Mouse (Mus musculus): ENCODE results near the gene Gapdh. TPM values are rescaled to one million over a fixed set of nuclear protein-coding genes. Genes with fewer than 3 reads are reported as not detected.

Gene Gapdh
- polyA plus RNA-seq, 1 experiment from 2014 or later = 1,606 TPM

- Histone ChIP-seq H3K9ac (no peak overlapping the region), H3K27ac (replicated peaks) (peak overlapping the region; percentile 34; the same call in 1 of the 2 replicates), H3K4me3 (replicated peaks) (no peak overlapping the region), H3K36me3 (peaks cover 54% of the 10 kb centered on the region), H3K9me3 (replicated peaks) (no peaks in the 10 kb centered on the region), H3K4me2 (replicated peaks) (no peak overlapping the region), H3K4me1 (peaks cover 29% of the 10 kb centered on the region), H3K27me3 (no peaks in the 10 kb centered on the region)
- 82% methylated on average over 15 of the region's 15 CpGs for WGBS
- ATAC-seq (ENCODE audit: insufficient number of reproducible peaks, low FRiP score, low TSS enrichment, low read depth) = no peak
Measured at GRCm38 (mm10) chr6:125158944-125159492, 7.2 kb downstream of the Gapdh start.

- Histone ChIP-seq H3K27me3 (no peaks in the 10 kb centered on the region), H3K36me3 (peaks cover 60% of the 10 kb centered on the region), H3K4me1 (peaks cover 26% of the 10 kb centered on the region), H3K27ac (replicated peaks) (peak overlapping the region; percentile 72; the same call in 1 of the 2 replicates), H3K9me3 (replicated peaks) (no peaks in the 10 kb centered on the region), H3K4me3 (replicated peaks) (no peak overlapping the region), H3K4me2 (replicated peaks) (no peak overlapping the region), H3K9ac (no peak overlapping the region)
- WGBS = 46% methylated on average over 7 of the region's 7 CpGs
- ATAC-seq (ENCODE audit: insufficient number of reproducible peaks, low FRiP score, low TSS enrichment, low read depth) = peak; percentile 43
Measured at GRCm38 (mm10) chr6:125156903-125157614, 9.2 kb downstream of the Gapdh start.

DNA sequence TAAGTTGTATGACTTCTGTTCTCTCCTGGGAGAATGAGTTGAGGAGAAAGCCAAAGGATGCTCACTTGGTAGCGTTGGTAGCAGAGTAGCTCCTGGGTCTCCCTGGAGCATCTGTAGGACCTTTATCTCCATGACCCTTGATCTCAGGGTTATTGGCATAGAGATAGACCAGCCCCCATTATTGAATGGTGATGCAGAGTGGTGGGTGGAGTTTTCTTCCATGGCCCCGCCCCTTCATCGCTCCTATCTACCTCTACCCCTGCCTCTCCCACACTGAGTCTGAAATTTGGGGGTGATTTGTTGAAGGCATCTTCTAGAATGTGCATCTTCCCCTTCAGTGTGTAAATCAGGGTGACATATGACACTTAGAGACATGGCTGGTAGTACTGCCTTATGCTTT, 9.8 kb downstream of the Gapdh start:
- ATAC-seq (ENCODE audit: insufficient number of reproducible peaks, low FRiP score, low TSS enrichment, low read depth) = no peak
- WGBS = 93% methylated on average over 3 of the region's 3 CpGs
- Histone ChIP-seq H3K9ac (no peak overlapping the region), H3K27ac (replicated peaks) (no peak overlapping the region), H3K4me1 (peaks cover 23% of the 10 kb centered on the region), H3K9me3 (replicated peaks) (no peaks in the 10 kb centered on the region), H3K36me3 (peaks cover 60% of the 10 kb centered on the region), H3K27me3 (no peaks in the 10 kb centered on the region), H3K4me2 (replicated peaks) (no peak overlapping the region), H3K4me3 (replicated peaks) (no peak overlapping the region)

DNA sequence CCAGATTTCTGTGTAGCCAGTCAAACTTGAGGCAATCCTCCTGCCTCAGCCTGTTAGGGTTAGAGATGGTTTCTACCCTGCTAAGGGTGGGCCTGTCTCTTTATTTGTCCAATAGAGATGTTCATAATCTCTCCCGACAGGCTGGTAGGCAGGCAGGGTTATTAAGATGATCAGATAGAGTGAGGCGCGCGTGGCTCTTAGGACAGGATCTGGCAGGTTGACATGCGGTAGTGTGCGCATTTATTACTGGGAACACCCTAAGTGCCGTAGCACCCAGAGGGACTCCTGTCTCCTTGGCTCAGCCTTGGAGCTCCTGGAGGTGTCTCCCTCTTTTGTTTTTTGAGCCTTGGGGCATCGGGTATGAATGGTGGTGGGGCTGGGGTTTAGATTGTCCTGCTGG, 11.0 kb downstream of the Gapdh start:
- Histone ChIP-seq H3K27me3 (no peaks in the 10 kb centered on the region), H3K36me3 (peaks cover 48% of the 10 kb centered on the region), H3K9me3 (replicated peaks) (no peaks in the 10 kb centered on the region), H3K4me3 (replicated peaks) (no peak overlapping the region), H3K4me1 (peaks cover 11% of the 10 kb centered on the region), H3K27ac (replicated peaks) (no peak overlapping the region), H3K9ac (no peak overlapping the region), H3K4me2 (replicated peaks) (no peak overlapping the region)
- ATAC-seq (ENCODE audit: insufficient number of reproducible peaks, low FRiP score, low TSS enrichment, low read depth) = no peak
- 73% methylated on average over 8 of the region's 8 CpGs for WGBS

GRCm38 (mm10) chr6:125154550-125154949, 11.7 kb downstream of the Gapdh start:
- Histone ChIP-seq H3K4me1 (peaks cover 10% of the 10 kb centered on the region; the same call in 1 of the 2 replicates), H3K36me3 (peaks cover 41% of the 10 kb centered on the region), H3K27ac (replicated peaks) (no peak overlapping the region), H3K9ac (no peak overlapping the region), H3K9me3 (replicated peaks) (no peaks in the 10 kb centered on the region), H3K4me3 (replicated peaks) (no peak overlapping the region), H3K27me3 (no peaks in the 10 kb centered on the region), H3K4me2 (replicated peaks) (no peak overlapping the region)
- ATAC-seq (ENCODE audit: insufficient number of reproducible peaks, low FRiP score, low TSS enrichment, low read depth) = no peak

DNA sequence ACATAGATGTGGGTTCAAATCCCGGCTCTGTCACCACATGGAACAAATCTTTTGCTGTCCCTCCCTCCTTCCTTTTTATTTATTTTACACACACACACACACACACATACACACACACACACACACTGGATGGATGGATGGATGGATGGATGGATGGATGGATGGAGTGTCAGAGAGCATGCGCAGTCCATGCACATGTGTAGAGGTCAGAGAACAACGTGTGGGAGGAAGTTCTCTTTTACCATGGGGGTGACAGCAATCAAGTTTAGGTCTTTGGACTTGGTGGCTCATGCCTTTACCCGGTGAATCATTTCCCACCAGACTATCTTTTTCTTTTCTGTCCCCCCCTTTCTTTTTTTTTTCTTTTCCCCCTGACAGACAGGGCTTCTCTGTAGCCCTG, 12.6 kb downstream of the Gapdh start:
- no peaks in the 10 kb centered on the region for H3K9me3 ChIP-seq (replicated peaks)
- no peaks in the 10 kb centered on the region for H3K27me3 ChIP-seq
- no peak overlapping the region for H3K4me3 ChIP-seq (replicated peaks)
- no peak overlapping the region for H3K4me2 ChIP-seq (replicated peaks)
- ATAC-seq (ENCODE audit: insufficient number of reproducible peaks, low FRiP score, low TSS enrichment, low read depth) = no peak
- H3K36me3 ChIP-seq = peaks cover 33% of the 10 kb centered on the region
- H3K27ac ChIP-seq (replicated peaks) = no peak overlapping the region
- H3K9ac ChIP-seq = no peak overlapping the region
- H3K4me1 ChIP-seq = peaks cover 17% of the 10 kb centered on the region
- 84% methylated on average over 4 of the region's 4 CpGs for WGBS

- 69% methylated on average over 5 of the region's 5 CpGs for WGBS
- Histone ChIP-seq H3K4me2 (replicated peaks) (no peak overlapping the region), H3K36me3 (peaks cover 30% of the 10 kb centered on the region), H3K9me3 (replicated peaks) (no peaks in the 10 kb centered on the region), H3K9ac (no peak overlapping the region), H3K4me3 (replicated peaks) (no peak overlapping the region), H3K27ac (replicated peaks) (0 out of 2 replicates have a peak overlapping the region, but pooled peaks have one; percentile 11), H3K27me3 (no peaks in the 10 kb centered on the region), H3K4me1 (peaks cover 24% of the 10 kb centered on the region)
- ATAC-seq (ENCODE audit: insufficient number of reproducible peaks, low FRiP score, low TSS enrichment, low read depth) = no peak
Measured at GRCm38 (mm10) chr6:125153018-125153389, 13.3 kb downstream of the Gapdh start.

DNA sequence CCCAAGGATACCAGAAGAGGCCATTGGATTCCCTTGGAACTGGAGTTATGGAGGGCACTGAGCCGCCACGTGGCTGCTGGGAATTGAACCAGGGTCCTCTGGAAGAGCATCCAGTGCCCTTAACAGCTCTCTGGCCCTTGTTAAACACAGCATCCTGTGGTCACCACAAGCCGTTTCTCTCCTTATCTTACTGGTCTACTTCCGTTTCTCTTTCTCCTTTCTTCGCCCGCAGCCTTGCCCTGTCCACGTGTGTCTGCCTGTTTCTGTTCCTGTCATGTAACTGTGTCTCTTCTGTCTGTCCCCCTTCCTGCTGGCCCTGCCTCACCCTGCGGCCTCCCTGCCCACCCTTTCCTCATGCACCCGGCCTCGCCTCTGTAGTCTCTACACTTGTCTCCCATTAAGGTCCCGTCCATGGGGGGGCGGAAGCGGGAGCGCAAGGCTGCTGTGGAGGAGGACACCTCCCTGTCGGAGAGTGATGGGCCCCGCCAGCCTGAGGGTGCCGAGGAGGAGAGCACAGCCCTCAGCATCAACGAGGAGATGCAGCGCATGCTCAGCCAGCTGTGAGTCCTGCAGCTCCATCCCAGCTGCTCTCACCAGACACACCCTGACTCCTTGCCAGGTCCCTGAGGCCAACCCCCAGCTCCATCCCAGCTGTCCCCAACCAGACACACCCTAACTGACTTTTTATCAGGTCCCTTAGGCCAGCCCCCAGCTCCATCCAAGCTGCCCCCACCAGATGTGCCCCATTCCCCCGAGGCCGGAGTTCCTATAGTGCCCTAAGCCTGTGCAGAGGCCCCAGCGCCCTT, 13.9 kb downstream of the Gapdh start:
- H3K9ac ChIP-seq = no peak overlapping the region
- no peaks in the 10 kb centered on the region for H3K9me3 ChIP-seq (replicated peaks)
- H3K4me2 ChIP-seq (replicated peaks) = no peak overlapping the region
- no peak overlapping the region for H3K4me3 ChIP-seq (replicated peaks)
- H3K27ac ChIP-seq (replicated peaks) = no peak overlapping the region
- no peaks in the 10 kb centered on the region for H3K27me3 ChIP-seq
- H3K36me3 ChIP-seq = peaks cover 25% of the 10 kb centered on the region
- 74% methylated on average over 22 of the region's 22 CpGs for WGBS
- peaks cover 28% of the 10 kb centered on the region for H3K4me1 ChIP-seq
- ATAC-seq (ENCODE audit: insufficient number of reproducible peaks, low FRiP score, low TSS enrichment, low read depth) = 0 out of 2 replicates have a peak, but pooled peaks have one; percentile 16

DNA sequence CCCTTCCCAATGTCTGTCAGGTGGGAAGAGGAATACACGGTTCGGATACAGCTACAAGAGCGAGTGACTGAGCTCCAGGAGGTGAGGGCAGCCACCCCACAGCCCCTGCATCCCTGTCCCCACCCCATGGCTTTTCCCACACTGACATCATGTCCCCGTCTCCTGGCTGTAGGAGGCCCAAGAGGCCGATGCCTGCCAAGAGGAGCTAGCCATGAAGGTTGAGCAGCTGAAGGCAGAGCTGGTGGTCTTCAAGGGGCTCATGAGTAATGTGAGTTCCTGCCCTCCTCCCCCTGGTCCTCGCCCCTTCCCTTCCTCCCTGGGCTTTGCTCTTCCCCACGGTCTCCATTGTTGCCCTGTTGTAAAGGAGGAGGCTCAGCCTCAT, 16.7 kb downstream of the Gapdh start:
- WGBS = 79% methylated on average over 7 of the region's 7 CpGs
- no peak overlapping the region for H3K4me3 ChIP-seq (replicated peaks)
- H3K36me3 ChIP-seq = peaks cover 22% of the 10 kb centered on the region; the same call in 1 of the 2 replicates
- peak overlapping the region; percentile 78 for H3K27ac ChIP-seq (replicated peaks)
- no peaks in the 10 kb centered on the region for H3K27me3 ChIP-seq
- no peak overlapping the region for H3K4me2 ChIP-seq (replicated peaks)
- H3K4me1 ChIP-seq = peaks cover 50% of the 10 kb centered on the region
- no peak for ATAC-seq (ENCODE audit: insufficient number of reproducible peaks, low FRiP score, low TSS enrichment, low read depth)
- no peak overlapping the region for H3K9ac ChIP-seq
- no peaks in the 10 kb centered on the region for H3K9me3 ChIP-seq (replicated peaks)

DNA sequence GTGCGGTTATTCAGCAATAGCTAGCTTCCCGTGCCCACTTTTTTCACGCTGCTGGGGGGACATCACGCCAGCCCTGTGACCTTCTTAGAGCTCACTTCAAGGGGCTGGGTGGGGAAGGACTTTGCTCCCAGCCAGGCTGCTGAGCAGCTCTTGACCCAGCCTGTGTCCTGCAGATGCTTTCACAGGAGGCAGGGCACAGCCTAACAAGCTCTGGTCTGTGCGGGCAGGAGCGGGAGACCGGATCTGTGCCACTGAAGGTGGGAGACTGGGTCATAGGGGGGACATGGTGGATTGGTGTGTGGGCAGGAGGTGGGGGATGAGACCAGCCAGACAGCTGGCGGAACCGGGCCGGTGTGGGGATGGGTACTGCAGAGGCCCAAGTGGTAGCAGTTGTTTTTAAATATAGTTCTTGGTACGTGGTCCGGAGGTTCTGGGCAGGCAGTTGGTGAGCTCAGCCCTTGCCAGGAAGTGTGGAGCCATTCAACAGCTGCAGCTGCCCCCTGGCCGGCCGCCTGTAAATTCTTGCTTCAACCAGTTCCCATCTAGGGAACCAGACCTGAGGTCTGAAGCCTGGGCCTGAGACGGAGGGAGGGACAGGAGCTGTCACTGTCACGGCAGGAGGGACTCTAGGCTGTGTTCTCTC, 17.2 kb downstream of the Gapdh start:
- Histone ChIP-seq H3K27ac (replicated peaks) (peak overlapping the region; percentile 78), H3K4me2 (replicated peaks) (peak overlapping the region; percentile 21), H3K4me3 (replicated peaks) (no peak overlapping the region), H3K4me1 (peaks cover 50% of the 10 kb centered on the region), H3K9me3 (replicated peaks) (no peaks in the 10 kb centered on the region), H3K36me3 (peaks cover 26% of the 10 kb centered on the region; the same call in 1 of the 2 replicates), H3K27me3 (no peaks in the 10 kb centered on the region), H3K9ac (no peak overlapping the region)
- WGBS = 70% methylated on average over 16 of the region's 16 CpGs
- ATAC-seq (ENCODE audit: insufficient number of reproducible peaks, low FRiP score, low TSS enrichment, low read depth) = 0 out of 2 replicates have a peak, but pooled peaks have one; percentile 5
